Mouse (Mus musculus) ES-Bruce4 (cell line): ENCODE measurements around the gene Zc3h12c. TPM values are rescaled to one million over a fixed set of nuclear protein-coding genes. Genes with fewer than 3 reads are reported as not detected.

Experiments used
- H3K27ac ChIP-seq: 2 replicates; pipeline ENCODE4 v1.5.1; 2012; ENCODE audit warnings: low read length, inconsistent platforms; ENCODE audit not compliant: insufficient read depth
- H3K27me3 ChIP-seq: 2 replicates; pipeline ENCODE4 v1.6.1; 2012; ENCODE audit warnings: mild to moderate bottlenecking, low read length, inconsistent platforms; ENCODE audit not compliant: control insufficient read depth, poor library complexity, insufficient read depth, severe bottlenecking
- H3K36me3 ChIP-seq: 2 replicates; pipeline ENCODE4 v1.6.1; 2012; ENCODE audit warnings: inconsistent platforms, mild to moderate bottlenecking, low read length, moderate library complexity; ENCODE audit not compliant: control insufficient read depth, poor library complexity, insufficient read depth, severe bottlenecking
- H3K4me1 ChIP-seq: one replicate; pipeline ENCODE4 v1.8.1; 2011; ENCODE audit warnings: low read length; ENCODE audit not compliant: control insufficient read depth, insufficient read depth
- H3K4me3 ChIP-seq: 2 replicates; pipeline ENCODE4 v1.5.1; 2011; ENCODE audit warnings: low read depth, mild to moderate bottlenecking, low read length
- H3K9ac ChIP-seq: 2 replicates; pipeline ENCODE4 v1.6.1; 2012; ENCODE audit warnings: low read depth, mild to moderate bottlenecking, inconsistent platforms; ENCODE audit not compliant: poor library complexity, severe bottlenecking
- H3K9me3 ChIP-seq: replicated peaks from 2 replicates; pipeline ENCODE4 v1.6.1; 2012; ENCODE audit warnings: mild to moderate bottlenecking, low read length, inconsistent platforms; ENCODE audit not compliant: control insufficient read depth, poor library complexity, insufficient read depth, severe bottlenecking
- CTCF ChIP-seq: IDR thresholded peaks from one replicate; pipeline ENCODE4 v1.8.1; 2011; ENCODE audit warnings: low read depth, low read length
- EP300 ChIP-seq: IDR thresholded peaks from 2 replicates; pipeline ENCODE4 v1.6.1; 2011; ENCODE audit warnings: low read depth, low read length; ENCODE audit not compliant: insufficient read depth
- POLR2A ChIP-seq: IDR thresholded peaks from one replicate; pipeline ENCODE4 v1.8.1; 2011; ENCODE audit warnings: low read length; ENCODE audit not compliant: insufficient read depth
- polyA plus RNA-seq: library from polyadenylated mRNA; stranded (reverse); fragments of >200 nt; gene quantifications from 2 replicates; pipeline ENCODE4 v1.2.4, GENCODE M21; 2011; ENCODE audit warnings: low read depth; ENCODE audit not compliant: missing spikeins, insufficient read depth, insufficient read length

Zc3h12c gene
- polyA plus RNA-seq, 1 experiment, result 6.5 TPM

GRCm38 (mm10) chr9:52200271-52200670 is 31.9 kb upstream of the Zc3h12c start:
- H3K9ac ChIP-seq, result no peak overlapping the region
- H3K9me3 ChIP-seq, result no peaks in the 10 kb centered on the region
- TF ChIP-seq CTCF (no peak), EP300 (no peak), POLR2A (no peak)
- H3K27ac ChIP-seq, result no peak overlapping the region
- no peaks in the 10 kb centered on the region for H3K27me3 ChIP-seq
- no peak overlapping the region for H3K4me3 ChIP-seq
- H3K4me1 ChIP-seq, result no peaks in the 10 kb centered on the region
- H3K36me3 ChIP-seq, result no peaks in the 10 kb centered on the region

- Histone ChIP-seq H3K27ac (no peak overlapping the region), H3K36me3 (no peaks in the 10 kb centered on the region), H3K9ac (no peak overlapping the region), H3K9me3 (no peaks in the 10 kb centered on the region), H3K27me3 (no peaks in the 10 kb centered on the region), H3K4me3 (no peak overlapping the region), H3K4me1 (no peaks in the 10 kb centered on the region)
- TF ChIP-seq EP300 (no peak), CTCF (no peak), POLR2A (no peak)
These were observed 27.5 kb upstream of the Zc3h12c start for GRCm38 (mm10) chr9:52195853-52196252.

- Histone ChIP-seq H3K9ac (no peak overlapping the region), H3K27ac (no peak overlapping the region), H3K36me3 (no peaks in the 10 kb centered on the region), H3K4me3 (no peak overlapping the region), H3K9me3 (no peaks in the 10 kb centered on the region), H3K4me1 (no peaks in the 10 kb centered on the region), H3K27me3 (no peaks in the 10 kb centered on the region)
- no peak for TF ChIP-seq CTCF
- no peak for TF ChIP-seq EP300
- no peak for TF ChIP-seq POLR2A
These were observed 25.5 kb upstream of the Zc3h12c start for GRCm38 (mm10) chr9:52193851-52194250.

- Histone ChIP-seq H3K27ac (no peak overlapping the region), H3K4me1 (no peaks in the 10 kb centered on the region), H3K4me3 (no peak overlapping the region), H3K27me3 (no peaks in the 10 kb centered on the region), H3K9ac (no peak overlapping the region), H3K36me3 (no peaks in the 10 kb centered on the region), H3K9me3 (no peaks in the 10 kb centered on the region)
- no peak for TF ChIP-seq CTCF
- no peak for TF ChIP-seq POLR2A
- no peak for TF ChIP-seq EP300
These were observed 22.5 kb upstream of the Zc3h12c start for GRCm38 (mm10) chr9:52190907-52191306.

- no peak for TF ChIP-seq POLR2A
- TF ChIP-seq CTCF, result no peak
- TF ChIP-seq EP300, result no peak
- Histone ChIP-seq H3K4me3 (no peak overlapping the region), H3K27me3 (no peaks in the 10 kb centered on the region), H3K4me1 (no peaks in the 10 kb centered on the region), H3K27ac (no peak overlapping the region), H3K36me3 (no peaks in the 10 kb centered on the region), H3K9ac (no peak overlapping the region), H3K9me3 (no peaks in the 10 kb centered on the region)
These were observed 19.7 kb upstream of the Zc3h12c start for GRCm38 (mm10) chr9:52188106-52188505.

GRCm38 (mm10) chr9:52186296-52186941 is 18.0 kb upstream of the Zc3h12c start:
- H3K4me3 ChIP-seq, result no peak overlapping the region
- no peaks in the 10 kb centered on the region for H3K4me1 ChIP-seq
- no peaks in the 10 kb centered on the region for H3K9me3 ChIP-seq
- H3K27ac ChIP-seq, result no peak overlapping the region
- no peak overlapping the region for H3K9ac ChIP-seq
- TF ChIP-seq EP300 (no peak), CTCF (no peak), POLR2A (no peak)
- H3K27me3 ChIP-seq, result no peaks in the 10 kb centered on the region
- H3K36me3 ChIP-seq, result no peaks in the 10 kb centered on the region
